Mouse (Mus musculus) stomach, embryonic 16.5 days (tissue): Measurements from ENCODE around the gene Fam207a. TPM values are rescaled to one million over a fixed set of nuclear protein-coding genes. Genes with fewer than 3 reads are reported as not detected.

Experiments
- ATAC-seq: fragments of 200-750 bp; cut with Nextera tagmentation; 2 replicates; pipeline ENCODE4 v1.8.0; 2017; ENCODE audit warnings: moderate number of reproducible peaks, moderate TSS enrichment; ENCODE audit not compliant: insufficient read depth, low FRiP score
- H3K27ac ChIP-seq: fragments of 300-500 bp; sonication (generic); 2 replicates; pipeline ENCODE4 v1.5.1; 2014; ENCODE audit warnings: low read length
- H3K27me3 ChIP-seq: fragments of 300-500 bp; sonication (generic); 2 replicates; pipeline ENCODE4 v1.6.1; 2014; ENCODE audit warnings: low read length, control low read depth, mixed read lengths; ENCODE audit not compliant: control insufficient read depth, insufficient read depth
- H3K36me3 ChIP-seq: fragments of 300-500 bp; sonication (generic); 2 replicates; pipeline ENCODE4 v1.6.1; 2014; ENCODE audit warnings: low read length; ENCODE audit not compliant: control insufficient read depth, insufficient read depth
- H3K4me1 ChIP-seq: fragments of 300-500 bp; sonication (generic); 2 replicates; pipeline ENCODE4 v1.6.1; 2014; ENCODE audit warnings: low read length, control low read depth, mixed read lengths; ENCODE audit not compliant: control insufficient read depth, insufficient read depth
- H3K4me2 ChIP-seq: fragments of 300-500 bp; sonication (generic); 2 replicates; pipeline ENCODE4 v1.6.1; 2014; ENCODE audit warnings: low read depth, low read length, mixed read lengths
- H3K4me3 ChIP-seq: fragments of 300-500 bp; sonication (generic); replicated peaks from 2 replicates; pipeline ENCODE4 v1.5.1; 2014; ENCODE audit warnings: mild to moderate bottlenecking, low read length
- H3K9ac ChIP-seq: fragments of 300-500 bp; sonication (generic); 2 replicates; pipeline ENCODE4 v1.6.1; 2014; ENCODE audit warnings: low read length
- H3K9me3 ChIP-seq: fragments of 300-500 bp; sonication (generic); replicated peaks from 2 replicates; pipeline ENCODE4 v1.6.1; 2016; ENCODE audit warnings: low read length, control low read depth; ENCODE audit not compliant: control insufficient read depth
- WGBS: fragments of 180-500 bp; shearing (Covaris S2); extraction: QIAGEN DNeasy Blood & Tissue Kit; methylation state at CpG from one replicate; pipeline ENCODE4 v1.1.7; 2014; 5-methylcytosine and 5-hydroxymethylcytosine counted together
- polyA plus RNA-seq: library from polyadenylated mRNA; unstranded; fragments of >200 nt; fragmentation: Nextera tagmentation; extraction: Ambion mirVana; gene quantifications from 2 replicates; pipeline ENCODE4 v1.2.1, GENCODE M21; 2015

Gene Fam207a
- polyA plus RNA-seq, 1 experiment from 2014 or later: 31.0 TPM

DNA sequence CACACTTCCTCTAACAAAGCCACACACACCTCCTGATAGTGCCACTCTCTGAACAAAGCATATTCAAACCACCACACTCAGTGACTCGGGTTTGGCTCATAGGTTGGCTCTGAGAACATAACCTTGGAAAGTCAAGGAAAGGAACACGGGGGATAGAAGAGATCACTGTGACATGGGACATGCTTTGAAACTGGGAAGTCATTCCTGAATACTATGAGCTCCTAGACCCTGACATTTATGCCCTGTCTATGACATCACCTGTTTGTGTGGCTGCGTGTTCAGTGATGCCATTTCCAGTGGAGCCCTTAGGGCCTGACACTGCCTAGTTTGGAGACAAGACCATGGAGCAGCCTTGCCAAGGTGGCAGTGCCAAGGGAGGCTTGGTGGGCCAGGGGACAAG lies 57.9 kb downstream of the Fam207a start:
- Histone ChIP-seq H3K4me1 (no peaks in the 10 kb centered on the region), H3K4me2 (no peak overlapping the region), H3K9me3 (no peaks in the 10 kb centered on the region), H3K36me3 (no peaks in the 10 kb centered on the region), H3K4me3 (no peak overlapping the region), H3K27ac (no peak overlapping the region), H3K27me3 (no peaks in the 10 kb centered on the region), H3K9ac (no peak overlapping the region)
- WGBS: 81% methylated on average over 3 of the region's 3 CpGs
- ATAC-seq: no peak

DNA sequence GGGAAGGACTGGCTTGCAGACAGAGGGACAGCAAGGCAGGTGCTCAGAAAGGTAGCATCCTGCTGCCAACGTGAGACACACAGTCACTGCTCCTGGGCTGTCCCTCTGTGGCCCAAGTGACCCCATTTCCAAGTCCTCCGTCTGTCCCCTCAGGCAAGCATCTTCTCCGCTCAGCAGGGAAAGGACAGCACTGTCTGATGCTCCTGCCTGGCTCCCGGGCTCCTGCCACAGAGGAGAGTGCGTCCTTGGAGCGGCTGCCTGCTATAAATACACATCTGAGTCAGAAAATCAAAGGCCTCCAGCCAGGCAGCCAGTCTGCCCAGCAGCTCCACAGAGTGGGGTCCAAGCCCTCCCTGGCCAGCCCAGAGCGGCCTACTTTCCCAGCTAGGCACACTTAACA lies 59.1 kb downstream of the Fam207a start:
- ATAC-seq: no peak
- no peak overlapping the region; the same call in 1 of the 2 replicates for H3K9ac ChIP-seq
- H3K4me2 ChIP-seq: no peak overlapping the region
- 64% methylated on average over 7 of the region's 7 CpGs for WGBS
- H3K36me3 ChIP-seq: no peaks in the 10 kb centered on the region
- H3K27ac ChIP-seq: no peak overlapping the region
- H3K4me1 ChIP-seq: no peaks in the 10 kb centered on the region
- H3K4me3 ChIP-seq: no peak overlapping the region
- no peaks in the 10 kb centered on the region for H3K27me3 ChIP-seq
- H3K9me3 ChIP-seq: no peaks in the 10 kb centered on the region

- ATAC-seq: no peak
- no peak overlapping the region for H3K4me2 ChIP-seq
- H3K27ac ChIP-seq: no peak overlapping the region
- H3K9me3 ChIP-seq: no peaks in the 10 kb centered on the region
- H3K27me3 ChIP-seq: no peaks in the 10 kb centered on the region
- WGBS: 63% methylated on average over 14 of the region's 14 CpGs
- no peaks in the 10 kb centered on the region for H3K4me1 ChIP-seq
- H3K36me3 ChIP-seq: no peaks in the 10 kb centered on the region
- no peak overlapping the region for H3K9ac ChIP-seq
- H3K4me3 ChIP-seq: no peak overlapping the region
These were observed 60.2 kb downstream of the Fam207a start for GRCm38 (mm10) chr10:77455251-77456010.

DNA sequence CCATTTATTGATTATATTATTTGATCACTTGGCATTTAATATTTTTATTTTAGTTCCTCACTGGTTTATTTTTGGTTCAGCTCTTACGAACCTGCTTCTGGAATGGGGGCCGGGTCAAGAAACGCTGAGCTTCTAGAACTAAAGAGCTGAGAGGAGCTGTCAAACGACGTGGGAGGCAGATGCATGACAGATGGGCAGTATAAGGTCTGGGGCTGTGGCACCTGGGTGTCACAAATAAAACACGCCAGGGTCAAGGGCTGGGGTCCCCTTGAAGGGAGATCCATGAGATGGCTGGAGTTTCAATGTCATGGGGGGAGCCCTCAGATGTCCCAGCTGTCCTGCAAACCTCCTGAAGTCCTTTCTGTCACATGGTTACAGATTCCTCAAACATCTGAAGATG lies 60.8 kb downstream of the Fam207a start:
- H3K36me3 ChIP-seq: no peaks in the 10 kb centered on the region
- H3K4me1 ChIP-seq: peaks cover 4% of the 10 kb centered on the region; the same call in 1 of the 2 replicates
- WGBS: 73% methylated on average over 6 of the region's 6 CpGs
- no peaks in the 10 kb centered on the region for H3K9me3 ChIP-seq
- no peaks in the 10 kb centered on the region for H3K27me3 ChIP-seq
- no peak overlapping the region for H3K9ac ChIP-seq
- H3K4me3 ChIP-seq: no peak overlapping the region
- no peak overlapping the region for H3K27ac ChIP-seq
- no peak overlapping the region for H3K4me2 ChIP-seq
- no peak for ATAC-seq

GRCm38 (mm10) chr10:77451822-77452221 lies 63.8 kb downstream of the Fam207a start:
- no peaks in the 10 kb centered on the region for H3K27me3 ChIP-seq
- no peak overlapping the region; the same call in 1 of the 2 replicates for H3K27ac ChIP-seq
- H3K9ac ChIP-seq: no peak overlapping the region
- H3K4me2 ChIP-seq: no peak overlapping the region
- 0 out of 2 replicates have a peak, but pooled peaks have one; percentile 8 for ATAC-seq
- H3K4me3 ChIP-seq: no peak overlapping the region
- 89% methylated on average over 4 of the region's 4 CpGs for WGBS
- no peaks in the 10 kb centered on the region for H3K9me3 ChIP-seq
- peaks cover 15% of the 10 kb centered on the region for H3K4me1 ChIP-seq
- no peaks in the 10 kb centered on the region for H3K36me3 ChIP-seq

DNA sequence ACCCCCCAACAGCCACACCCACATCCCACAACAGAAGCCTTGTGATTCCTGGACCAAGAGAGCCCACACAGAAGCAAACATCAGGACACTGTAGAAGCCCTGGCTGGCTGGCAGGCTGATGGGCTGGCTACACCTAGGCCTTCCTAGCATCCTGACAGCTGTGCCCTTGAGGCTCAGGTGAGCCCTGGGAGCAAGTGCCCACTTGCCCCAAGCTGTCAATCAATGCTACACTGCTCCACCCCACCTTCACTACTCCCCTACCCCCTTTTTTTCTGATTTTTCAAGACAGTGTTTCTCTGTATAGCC lies 65.5 kb downstream of the Fam207a start:
- Histone ChIP-seq H3K27me3 (no peaks in the 10 kb centered on the region), H3K9ac (no peak overlapping the region), H3K4me2 (no peak overlapping the region), H3K27ac (no peak overlapping the region), H3K4me1 (peaks cover 15% of the 10 kb centered on the region), H3K4me3 (no peak overlapping the region), H3K36me3 (no peaks in the 10 kb centered on the region), H3K9me3 (peaks cover 4% of the 10 kb centered on the region; the same call in 1 of the 2 replicates)
- no peak for ATAC-seq

GRCm38 (mm10) chr10:77449315-77450158 lies 66.0 kb downstream of the Fam207a start:
- peaks cover 15% of the 10 kb centered on the region for H3K4me1 ChIP-seq
- H3K9ac ChIP-seq: peak overlapping the region; percentile 41
- peak overlapping the region; percentile 26 for H3K4me3 ChIP-seq
- H3K27me3 ChIP-seq: no peaks in the 10 kb centered on the region
- H3K9me3 ChIP-seq: peaks cover 9% of the 10 kb centered on the region; the same call in 1 of the 2 replicates
- ATAC-seq: peak; percentile 44; the same call in 1 of the 2 replicates
- 0 out of 2 replicates have a peak overlapping the region, but pooled peaks have one; percentile 1 for H3K27ac ChIP-seq
- 21% methylated on average over 23 of the region's 23 CpGs for WGBS
- no peaks in the 10 kb centered on the region for H3K36me3 ChIP-seq
- H3K4me2 ChIP-seq: peak overlapping the region; percentile 50

GRCm38 (mm10) chr10:77448698-77449247 lies 66.8 kb downstream of the Fam207a start:
- H3K27me3 ChIP-seq: no peaks in the 10 kb centered on the region
- 36% methylated on average over 6 of the region's 6 CpGs for whole genome bisulfite sequencing
- H3K36me3 ChIP-seq: no peaks in the 10 kb centered on the region
- peak overlapping the region; percentile 41; the same call in 1 of the 2 replicates for H3K9ac ChIP-seq
- H3K9me3 ChIP-seq: peaks cover 9% of the 10 kb centered on the region; the same call in 1 of the 2 replicates
- H3K4me1 ChIP-seq: peaks cover 15% of the 10 kb centered on the region
- peak overlapping the region; percentile 50 for H3K4me2 ChIP-seq
- peak overlapping the region; percentile 26 for H3K4me3 ChIP-seq
- ATAC-seq: no peak
- H3K27ac ChIP-seq: 0 out of 2 replicates have a peak overlapping the region, but pooled peaks have one; percentile 1

GRCm38 (mm10) chr10:77448209-77448608 lies 67.4 kb downstream of the Fam207a start:
- no peak for ATAC-seq
- Histone ChIP-seq H3K4me1 (peaks cover 15% of the 10 kb centered on the region), H3K27me3 (no peaks in the 10 kb centered on the region), H3K36me3 (no peaks in the 10 kb centered on the region), H3K9me3 (peaks cover 9% of the 10 kb centered on the region; the same call in 1 of the 2 replicates), H3K4me2 (no peak overlapping the region), H3K4me3 (no peak overlapping the region), H3K27ac (no peak overlapping the region), H3K9ac (no peak overlapping the region)
- 84% methylated on average over 7 of the region's 7 CpGs for WGBS
